Mouse (Mus musculus): ENCODE results near the gene Csf1.
A peak's percentile ranks its signal among the peaks of the same experiment; 100 is the strongest.

DNA sequence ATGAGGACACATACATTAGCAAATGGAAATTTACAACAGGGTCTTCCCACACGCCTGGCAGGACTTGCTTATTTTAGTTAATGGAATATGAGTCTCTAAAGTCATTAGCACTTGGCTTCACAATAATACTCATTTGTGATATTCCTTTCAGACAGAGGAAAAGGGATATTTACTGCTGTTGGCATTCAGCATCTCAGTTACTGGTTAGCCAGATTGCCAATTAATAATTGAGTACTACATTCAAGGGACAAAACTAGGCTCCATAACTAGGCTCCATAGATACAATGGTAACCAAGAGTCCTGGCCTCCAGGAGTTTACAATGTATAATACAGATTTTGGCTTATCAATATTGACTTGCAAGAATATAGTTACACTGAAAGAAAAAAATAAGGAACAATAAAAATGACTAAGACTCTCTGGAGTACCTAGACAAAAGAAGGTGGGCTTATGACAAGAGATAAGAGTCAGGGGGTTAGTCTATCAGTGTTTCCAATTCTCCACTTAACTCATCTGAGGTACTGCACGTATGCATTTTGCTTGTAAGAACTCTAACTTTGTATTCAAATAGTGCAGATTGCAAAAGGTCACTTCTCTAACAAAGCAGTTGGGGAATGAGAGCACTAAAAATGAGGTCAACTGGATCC lies 65.9 kb downstream of the Csf1 start:
- no peak for TF ChIP-seq POLR2A (IDR thresholded peaks at IDR 0.05; ENCODE audit: control insufficient read depth in 1 of 2, insufficient read depth in 1 of 2, low read depth in 1 of 2, low read length in 2 of 2, poor library complexity in 1 of 2)
- TF ChIP-seq CHD1 (IDR thresholded peaks at IDR 0.05; ENCODE audit: low read depth, low read length), result no peak
- no peak for TF ChIP-seq CTCF (IDR thresholded peaks at IDR 0.05 in 2 of 3, conservative IDR thresholded peaks at IDR 0.05 in 1 of 3; ENCODE audit: control insufficient read depth in 1 of 3, insufficient read depth in 1 of 3, low read depth in 2 of 3, low read length in 3 of 3, poor library complexity in 1 of 3, severe bottlenecking in 1 of 3)
- TF ChIP-seq MEF2A (IDR thresholded peaks at IDR 0.05; ENCODE audit: extremely low read depth, insufficient replicate concordance, low read depth, low read length, poor library complexity, severe bottlenecking), result no peak
- TF ChIP-seq BHLHE40 (IDR thresholded peaks at IDR 0.05; ENCODE audit: borderline replicate concordance, low read depth, low read length), result no peak
- TF ChIP-seq CHD2 (IDR thresholded peaks at IDR 0.05; ENCODE audit: low read length), result no peak
- TF ChIP-seq MAZ (IDR thresholded peaks at IDR 0.05; ENCODE audit: low read depth, low read length), result no peak
- no peak for TF ChIP-seq NRF1 (IDR thresholded peaks at IDR 0.05; ENCODE audit: insufficient read depth, low read depth, low read length, poor library complexity, severe bottlenecking)
- no peak for TF ChIP-seq UBTF (IDR thresholded peaks at IDR 0.05; ENCODE audit: borderline replicate concordance, insufficient read depth, low read depth, low read length)
- TF ChIP-seq POLR2AphosphoS2 (IDR thresholded peaks at IDR 0.05; ENCODE audit: low read length), result no peak
- TF ChIP-seq MXI1 (IDR thresholded peaks at IDR 0.05; ENCODE audit: low read depth, low read length), result no peak
- peak; percentile 30; the same call in 1 of the 2 replicates for TF ChIP-seq JUND (IDR thresholded peaks at IDR 0.05; ENCODE audit: low read depth, low read length)

Measured in MEL (cell line).